Mouse (Mus musculus) cerebellum, adult 11 months (tissue): ENCODE data around the gene Rpl29.

ENCODE experiments used
- DNase-seq: peaks from one replicate; pipeline ENCODE4 v3.0.0; 2022

The Rpl29 gene

GRCm38 (mm10) chr9:106474456-106474855 lies 45.2 kb downstream of the Rpl29 start:
- peak; percentile 78 for DNase-seq

- DNase-seq, result peak; percentile 48
Observed at GRCm38 (mm10) chr9:106475046-106475445, 45.8 kb downstream of the Rpl29 start.

GRCm38 (mm10) chr9:106475663-106476001 lies 46.4 kb downstream of the Rpl29 start, which contains the start of gene Rrp9:
Gene Rrp9, plus strand, starts transcription at chr9:106475963.
- peak; percentile 19 for DNase-seq

- no peak for DNase-seq
Observed at GRCm38 (mm10) chr9:106476002-106476923, 47.0 kb downstream of the Rpl29 start.

- DNase-seq, result peak; percentile 99
Observed at GRCm38 (mm10) chr9:106476924-106477484, 47.8 kb downstream of the Rpl29 start, which contains the start of gene Parp3. Gene Parp3, minus strand, starts transcription at chr9:106476949.

GRCm38 (mm10) chr9:106477649-106478048 lies 48.4 kb downstream of the Rpl29 start:
- DNase-seq, result no peak

- DNase-seq, result peak; percentile 5
Observed at GRCm38 (mm10) chr9:106478101-106478500, 48.8 kb downstream of the Rpl29 start.

- peak; percentile 6 for DNase-seq
Observed at GRCm38 (mm10) chr9:106480541-106480940, 51.3 kb downstream of the Rpl29 start.

- DNase-seq, result peak; percentile 4
Observed at GRCm38 (mm10) chr9:106481075-106481474, 51.8 kb downstream of the Rpl29 start.
